Mouse (Mus musculus): Measurements from ENCODE around the gene Olfr574. TPM values are rescaled to one million over a fixed set of nuclear protein-coding genes. Genes with fewer than 3 reads are reported as not detected.

Gene Olfr574
- 0.25 TPM in 1 of 2 replicates, not detected in the other for polyA plus RNA-seq (2015; fragmentation: Nextera tagmentation; extraction: Ambion mirVana)

DNA sequence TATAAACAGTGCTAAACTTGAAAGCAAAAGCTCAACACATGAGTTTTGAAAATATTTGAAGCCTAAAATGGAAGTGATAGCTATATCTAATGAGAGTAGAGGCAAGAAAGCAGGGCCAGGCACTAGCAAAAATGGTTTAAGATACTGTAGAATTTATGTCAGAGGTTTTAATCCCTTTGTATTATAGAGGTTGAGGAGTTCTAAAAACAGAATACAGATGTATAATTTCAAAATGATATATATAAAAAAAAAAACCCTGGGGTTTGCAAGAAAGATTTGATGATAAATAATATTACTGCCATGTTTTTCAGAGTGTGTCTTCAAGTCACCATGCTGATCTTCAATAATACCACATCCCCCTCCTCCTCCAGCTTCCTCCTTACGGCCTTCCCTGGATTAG, at the start of gene Olfr574:
Gene Olfr574 (plus strand): TSS at position 301 of the 400 bp plus-strand sequence.
- no peak within 1 kb of the TSS for H3K9ac ChIP-seq (ENCODE audit: low read depth, low read length)
- H3K9me3 ChIP-seq (ENCODE audit: control insufficient read depth, low read length): no peaks in the 10 kb centered on the region
- H3K36me3 ChIP-seq (ENCODE audit: control insufficient read depth, insufficient read depth, low read length): no peaks in the 10 kb centered on the region
- H3K4me2 ChIP-seq (ENCODE audit: low read length): no peak within 1 kb of the TSS
- WGBS: 91% methylated on average over 1 of the region's 1 CpGs
- H3K4me3 ChIP-seq (ENCODE audit: low read length): no peak within 1 kb of the TSS
- no peaks in the 10 kb centered on the region for H3K27me3 ChIP-seq (replicated peaks; ENCODE audit: control insufficient read depth, insufficient read depth, low read length)
- ATAC-seq: no peak
- H3K27ac ChIP-seq (ENCODE audit: low read depth, low read length): no peak within 1 kb of the TSS
- H3K4me1 ChIP-seq (ENCODE audit: control insufficient read depth, insufficient read depth, low read depth, low read length): no peaks in the 10 kb centered on the region

DNA sequence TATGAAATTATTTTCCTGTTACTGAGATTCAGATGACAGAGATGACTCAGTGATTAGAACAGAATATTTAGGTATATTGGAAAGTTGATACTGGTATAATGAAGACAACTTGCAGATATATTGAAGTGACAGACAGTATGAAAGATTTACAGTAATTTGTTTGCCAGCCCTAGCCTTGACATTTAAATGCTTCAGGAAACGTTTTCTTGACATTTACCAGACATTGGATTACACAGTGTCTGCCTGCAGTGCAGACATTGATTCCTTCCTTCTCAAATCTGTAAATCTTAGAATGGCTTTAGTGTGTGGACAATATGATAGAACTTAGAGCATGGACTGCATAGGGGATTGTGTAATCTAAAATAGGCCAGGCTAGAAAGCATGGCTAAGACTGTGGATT, 33.0 kb upstream of the Olfr574 start:
- Histone ChIP-seq H3K9ac (ENCODE audit: low read depth, low read length) (no peak overlapping the region), H3K36me3 (ENCODE audit: control insufficient read depth, insufficient read depth, low read length) (no peaks in the 10 kb centered on the region), H3K4me2 (ENCODE audit: low read length) (no peak overlapping the region), H3K4me3 (ENCODE audit: low read length) (no peak overlapping the region), H3K4me1 (ENCODE audit: control insufficient read depth, insufficient read depth, low read depth, low read length) (no peaks in the 10 kb centered on the region), H3K27ac (ENCODE audit: low read depth, low read length) (no peak overlapping the region), H3K9me3 (ENCODE audit: control insufficient read depth, low read length) (no peaks in the 10 kb centered on the region), H3K27me3 (replicated peaks; ENCODE audit: control insufficient read depth, insufficient read depth, low read length) (no peaks in the 10 kb centered on the region)
- ATAC-seq: no peak
- WGBS: 47% methylated on average over 1 of the region's 1 CpGs

DNA sequence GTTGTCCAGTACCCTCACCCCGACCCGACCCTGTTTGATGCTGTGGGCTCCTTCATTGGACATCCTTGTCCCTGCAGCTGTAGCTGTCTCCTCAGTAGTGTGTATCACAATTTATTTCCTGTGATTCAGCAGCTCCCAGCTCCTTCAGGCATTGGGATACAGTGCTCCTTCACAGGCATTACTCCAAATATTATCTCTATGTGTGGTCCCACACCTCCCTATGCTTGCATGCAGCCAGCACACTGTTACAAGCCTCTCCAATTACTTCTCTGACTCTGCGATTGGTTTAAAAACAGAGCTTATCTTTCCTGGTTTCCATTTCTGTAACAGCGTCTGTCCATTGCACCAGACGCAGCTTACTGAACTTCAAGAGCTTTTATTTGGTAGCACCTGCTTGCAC, 31.9 kb upstream of the Olfr574 start:
- Histone ChIP-seq H3K9ac (ENCODE audit: low read depth, low read length) (no peak overlapping the region), H3K9me3 (ENCODE audit: control insufficient read depth, low read length) (no peaks in the 10 kb centered on the region), H3K36me3 (ENCODE audit: control insufficient read depth, insufficient read depth, low read length) (no peaks in the 10 kb centered on the region), H3K4me1 (ENCODE audit: control insufficient read depth, insufficient read depth, low read depth, low read length) (no peaks in the 10 kb centered on the region), H3K4me3 (ENCODE audit: low read length) (no peak overlapping the region), H3K4me2 (ENCODE audit: low read length) (no peak overlapping the region), H3K27ac (ENCODE audit: low read depth, low read length) (no peak overlapping the region), H3K27me3 (replicated peaks; ENCODE audit: control insufficient read depth, insufficient read depth, low read length) (no peaks in the 10 kb centered on the region)
- ATAC-seq: no peak
- 81% methylated on average over 5 of the region's 5 CpGs for WGBS

DNA sequence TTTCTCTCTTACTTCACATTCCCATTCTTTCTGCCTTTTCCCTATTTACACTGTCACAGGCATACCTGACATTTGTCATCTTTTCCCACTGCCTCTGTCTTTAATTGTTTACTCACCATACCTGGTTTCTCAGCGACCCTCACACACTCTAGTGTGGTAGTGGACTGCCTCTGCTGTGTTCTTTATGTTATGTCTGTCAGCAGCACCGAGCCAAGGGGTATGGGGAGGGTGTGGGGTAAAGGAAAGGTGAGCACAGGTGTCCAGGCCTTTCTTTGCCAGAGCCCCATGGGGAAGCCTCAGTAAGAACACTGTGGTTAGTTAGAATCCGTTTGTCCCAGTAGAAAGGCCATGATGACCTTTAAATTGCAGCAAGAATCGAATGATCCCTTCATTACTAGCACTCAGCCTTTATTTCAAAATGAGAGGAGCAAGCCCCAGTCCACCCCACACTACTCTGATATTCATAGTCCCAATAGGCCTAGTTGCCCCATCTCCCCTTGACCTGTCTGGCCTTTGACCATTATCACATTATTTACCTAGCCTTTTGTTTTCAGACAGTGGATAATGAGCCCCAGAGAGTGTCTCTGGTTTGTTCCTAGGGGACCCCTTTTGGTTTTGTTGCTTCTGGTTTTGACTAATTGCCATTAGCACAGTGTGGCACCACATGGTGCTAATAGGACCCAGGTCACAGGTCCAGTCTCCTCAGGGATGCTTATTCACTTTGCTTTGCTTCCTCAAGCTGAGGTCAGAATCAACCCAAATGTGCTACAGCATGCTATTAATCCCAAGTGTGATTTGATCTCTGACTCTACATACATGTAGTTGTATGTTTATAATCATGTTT, 31.0 kb upstream of the Olfr574 start, which contains the start of gene Olfr571:
Gene Olfr571 (minus strand): TSS at position 505 of the 844 bp plus-strand sequence.
- 62% methylated on average over 4 of the region's 4 CpGs for WGBS
- Histone ChIP-seq H3K27me3 (replicated peaks; ENCODE audit: control insufficient read depth, insufficient read depth, low read length) (no peaks in the 10 kb centered on the region), H3K4me1 (ENCODE audit: control insufficient read depth, insufficient read depth, low read depth, low read length) (no peaks in the 10 kb centered on the region), H3K9me3 (ENCODE audit: control insufficient read depth, low read length) (no peaks in the 10 kb centered on the region), H3K4me2 (ENCODE audit: low read length) (no peak within 1 kb of the TSS), H3K36me3 (ENCODE audit: control insufficient read depth, insufficient read depth, low read length) (no peaks in the 10 kb centered on the region), H3K4me3 (ENCODE audit: low read length) (no peak within 1 kb of the TSS), H3K9ac (ENCODE audit: low read depth, low read length) (no peak within 1 kb of the TSS), H3K27ac (ENCODE audit: low read depth, low read length) (no peak within 1 kb of the TSS)
- no peak for ATAC-seq

DNA sequence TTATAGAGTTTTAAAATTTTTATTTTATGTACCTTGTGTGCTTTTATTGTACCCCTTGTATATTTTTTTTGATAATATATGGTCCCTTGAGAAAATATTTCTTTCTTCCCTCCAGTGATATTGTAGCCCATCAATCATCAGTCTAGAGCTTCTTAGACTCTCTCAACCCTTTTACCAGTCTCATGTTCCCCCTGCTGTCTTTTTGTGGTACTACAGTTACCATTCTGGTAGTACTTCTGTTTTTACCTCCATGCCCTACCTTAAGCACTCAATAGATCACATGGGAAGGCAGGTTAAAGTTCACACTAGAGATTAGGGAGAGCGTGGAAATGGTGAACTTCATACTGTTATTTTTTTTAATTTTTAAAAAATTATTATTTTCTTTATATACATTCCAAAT, 28.6 kb upstream of the Olfr574 start:
- ATAC-seq: peak; percentile 83; the same call in 1 of the 2 replicates
- 9% methylated on average over 1 of the region's 1 CpGs for WGBS
- H3K9ac ChIP-seq (ENCODE audit: low read depth, low read length): no peak overlapping the region
- H3K36me3 ChIP-seq (ENCODE audit: control insufficient read depth, insufficient read depth, low read length): no peaks in the 10 kb centered on the region
- no peaks in the 10 kb centered on the region for H3K27me3 ChIP-seq (replicated peaks; ENCODE audit: control insufficient read depth, insufficient read depth, low read length)
- H3K27ac ChIP-seq (ENCODE audit: low read depth, low read length): no peak overlapping the region
- H3K4me1 ChIP-seq (ENCODE audit: control insufficient read depth, insufficient read depth, low read depth, low read length): no peaks in the 10 kb centered on the region
- H3K4me3 ChIP-seq (ENCODE audit: low read length): no peak overlapping the region
- H3K9me3 ChIP-seq (ENCODE audit: control insufficient read depth, low read length): no peaks in the 10 kb centered on the region
- H3K4me2 ChIP-seq (ENCODE audit: low read length): no peak overlapping the region

DNA sequence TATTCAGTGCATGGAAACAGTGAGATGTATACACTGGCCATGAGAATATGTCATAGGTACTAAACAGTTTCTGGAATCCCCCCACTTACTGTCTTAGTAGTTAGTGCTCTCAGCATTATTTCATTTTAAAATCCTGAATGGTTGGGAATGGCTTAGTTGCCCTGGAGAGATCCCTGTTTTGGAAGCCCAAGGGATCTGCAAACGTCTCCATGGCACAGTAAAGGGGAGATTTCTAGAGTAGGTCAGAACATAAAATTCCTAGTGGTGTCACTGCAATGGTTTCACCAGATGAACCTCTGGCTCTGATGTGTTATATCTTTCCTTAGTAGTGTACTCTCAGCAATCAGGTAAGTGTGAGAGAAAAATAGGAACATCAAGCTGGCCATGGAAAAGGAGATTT, 24.2 kb upstream of the Olfr574 start, which contains the start of gene Olfr572:
Gene Olfr572 (plus strand): TSS at position 301 of the 400 bp plus-strand sequence.
- ATAC-seq: no peak
- WGBS: 88% methylated on average over 1 of the region's 1 CpGs

DNA sequence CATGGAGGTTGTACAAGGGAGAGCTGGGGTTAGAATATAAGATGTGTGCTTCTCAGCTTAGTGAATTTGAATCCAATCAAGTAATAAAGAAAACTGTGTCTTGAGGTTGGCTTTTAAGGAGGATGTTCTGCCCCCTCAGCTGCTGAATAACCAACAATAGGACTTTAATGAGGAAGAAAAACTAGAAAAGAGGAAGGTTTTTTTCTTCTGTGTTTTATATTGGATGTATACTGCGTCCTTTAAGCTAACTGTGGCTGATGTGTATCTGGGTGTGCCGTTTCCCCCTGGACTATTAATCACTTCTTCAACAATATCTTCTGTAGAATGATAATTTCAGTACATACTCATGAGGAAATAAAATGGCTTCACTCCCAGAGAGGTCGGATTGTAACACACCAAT, 21.2 kb upstream of the Olfr574 start:
- H3K36me3 ChIP-seq (ENCODE audit: control insufficient read depth, insufficient read depth, low read length): no peaks in the 10 kb centered on the region
- H3K4me2 ChIP-seq (ENCODE audit: low read length): no peak overlapping the region
- H3K4me1 ChIP-seq (ENCODE audit: control insufficient read depth, insufficient read depth, low read depth, low read length): no peaks in the 10 kb centered on the region
- H3K4me3 ChIP-seq (ENCODE audit: low read length): no peak overlapping the region
- H3K9ac ChIP-seq (ENCODE audit: low read depth, low read length): no peak overlapping the region
- H3K9me3 ChIP-seq (ENCODE audit: control insufficient read depth, low read length): no peaks in the 10 kb centered on the region
- no peaks in the 10 kb centered on the region for H3K27me3 ChIP-seq (replicated peaks; ENCODE audit: control insufficient read depth, insufficient read depth, low read length)
- H3K27ac ChIP-seq (ENCODE audit: low read depth, low read length): no peak overlapping the region
- WGBS: 80% methylated on average over 3 of the region's 3 CpGs
- ATAC-seq: no peak

More for the DNA sequence above, 24.2 kb upstream of the Olfr574 start, which contains the start of gene Olfr572:
- Histone ChIP-seq H3K27me3 (replicated peaks; ENCODE audit: control insufficient read depth, insufficient read depth, low read length) (no peaks in the 10 kb centered on the region), H3K9me3 (ENCODE audit: control insufficient read depth, low read length) (no peaks in the 10 kb centered on the region), H3K4me2 (ENCODE audit: low read length) (no peak within 1 kb of the TSS), H3K4me1 (ENCODE audit: control insufficient read depth, insufficient read depth, low read depth, low read length) (no peaks in the 10 kb centered on the region), H3K27ac (ENCODE audit: low read depth, low read length) (no peak within 1 kb of the TSS), H3K9ac (ENCODE audit: low read depth, low read length) (no peak within 1 kb of the TSS), H3K4me3 (ENCODE audit: low read length) (no peak within 1 kb of the TSS), H3K36me3 (ENCODE audit: control insufficient read depth, insufficient read depth, low read length) (no peaks in the 10 kb centered on the region)

DNA sequence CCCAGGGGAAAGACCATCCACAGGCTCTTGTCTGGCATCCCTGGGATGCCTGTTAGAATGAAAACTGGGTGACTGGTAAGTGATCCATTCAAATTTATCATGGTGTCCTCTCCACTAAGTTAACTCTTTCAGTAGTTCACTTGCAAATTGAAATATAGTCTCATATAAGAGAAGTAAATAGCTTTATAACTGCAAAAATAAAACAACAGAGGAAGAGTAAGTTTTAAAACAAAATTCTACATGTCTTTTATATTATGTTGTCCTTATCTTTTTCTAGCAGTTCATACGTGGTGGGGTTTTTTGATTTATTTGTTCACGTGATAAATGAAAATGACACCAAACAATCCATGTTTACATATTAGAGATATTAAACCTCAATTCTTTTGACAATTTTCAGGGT, 5.8 kb upstream of the Olfr574 start, which contains the start of gene Olfr573-ps1:
Gene Olfr573-ps1 (minus strand): TSS at position 101 of the 400 bp plus-strand sequence.
- no peaks in the 10 kb centered on the region for H3K36me3 ChIP-seq (ENCODE audit: control insufficient read depth, insufficient read depth, low read length)
- H3K27ac ChIP-seq (ENCODE audit: low read depth, low read length): no peak within 1 kb of the TSS
- H3K9me3 ChIP-seq (ENCODE audit: control insufficient read depth, low read length): no peaks in the 10 kb centered on the region
- no peak within 1 kb of the TSS for H3K4me2 ChIP-seq (ENCODE audit: low read length)
- WGBS: 97% methylated on average over 2 of the region's 2 CpGs
- no peaks in the 10 kb centered on the region for H3K27me3 ChIP-seq (replicated peaks; ENCODE audit: control insufficient read depth, insufficient read depth, low read length)
- no peak for ATAC-seq
- H3K9ac ChIP-seq (ENCODE audit: low read depth, low read length): no peak within 1 kb of the TSS
- H3K4me3 ChIP-seq (ENCODE audit: low read length): no peak within 1 kb of the TSS
- H3K4me1 ChIP-seq (ENCODE audit: control insufficient read depth, insufficient read depth, low read depth, low read length): no peaks in the 10 kb centered on the region

DNA sequence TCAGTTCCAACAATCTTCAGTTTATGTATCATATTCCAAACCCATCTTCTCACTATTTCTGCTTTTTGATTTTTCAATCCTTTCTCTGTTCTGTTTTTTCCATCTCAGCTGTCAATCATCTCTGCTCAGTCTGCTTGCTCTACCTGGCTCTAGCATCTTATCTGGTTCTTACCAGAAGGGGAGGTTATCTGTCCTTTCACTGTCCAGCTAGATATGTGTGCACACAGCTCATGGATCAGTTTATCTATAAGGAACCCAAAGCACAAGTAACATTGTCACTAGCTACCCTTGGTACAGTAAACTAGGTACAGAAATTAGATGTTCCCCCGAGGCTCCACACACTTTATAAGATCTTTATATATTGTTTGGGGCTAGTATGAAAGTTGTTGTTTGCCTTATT, 4.8 kb upstream of the Olfr574 start:
- H3K4me2 ChIP-seq (ENCODE audit: low read length): no peak overlapping the region
- H3K4me1 ChIP-seq (ENCODE audit: control insufficient read depth, insufficient read depth, low read depth, low read length): no peaks in the 10 kb centered on the region
- H3K36me3 ChIP-seq (ENCODE audit: control insufficient read depth, insufficient read depth, low read length): no peaks in the 10 kb centered on the region
- H3K9me3 ChIP-seq (ENCODE audit: control insufficient read depth, low read length): no peaks in the 10 kb centered on the region
- H3K27me3 ChIP-seq (replicated peaks; ENCODE audit: control insufficient read depth, insufficient read depth, low read length): no peaks in the 10 kb centered on the region
- H3K27ac ChIP-seq (ENCODE audit: low read depth, low read length): no peak overlapping the region
- H3K9ac ChIP-seq (ENCODE audit: low read depth, low read length): no peak overlapping the region
- 82% methylated on average over 1 of the region's 1 CpGs for WGBS
- H3K4me3 ChIP-seq (ENCODE audit: low read length): no peak overlapping the region
- no peak for ATAC-seq

All from hindbrain, embryonic 16.5 days (tissue).